Mouse (Mus musculus) CH12.LX (cell line): ENCODE measurements around the gene Hsd17b14. TPM values are rescaled to one million over a fixed set of nuclear protein-coding genes. Genes with fewer than 3 reads are reported as not detected.

Source experiments
- DNase-seq: peaks from one replicate; pipeline ENCODE4 v3.0.0-alpha.2; 2013; ENCODE audit errors: extremely low read depth
- H3K27ac ChIP-seq: 2 replicates; pipeline ENCODE4 v1.5.1; 2012; ENCODE audit warnings: low read depth, mild to moderate bottlenecking, control low read depth, moderate library complexity; ENCODE audit not compliant: insufficient read depth
- H3K27me3 ChIP-seq: replicated peaks from 2 replicates; pipeline ENCODE3; 2012; ENCODE audit warnings: inconsistent platforms
- H3K36me3 ChIP-seq, 2 experiments: replicated peaks in 1 of 2; 2 replicates each; pipeline versions ENCODE3 to v1.6.1; 2012; ENCODE audit warnings: inconsistent platforms in 1 of 2, low read length in 1 of 2, mild to moderate bottlenecking in 1 of 2, mixed read lengths in 1 of 2, moderate library complexity in 1 of 2; ENCODE audit not compliant: control insufficient read depth in 1 of 2, insufficient read depth in 1 of 2
- H3K4me1 ChIP-seq, 2 experiments: 2 replicates each; pipeline ENCODE4 v1.6.1; 2012; ENCODE audit warnings: inconsistent platforms in 1 of 2, moderate library complexity in 1 of 2; ENCODE audit not compliant: insufficient read depth in 2 of 2, control insufficient read depth in 1 of 2
- H3K4me2 ChIP-seq: 2 replicates; pipeline ENCODE4 v1.6.1; 2012; ENCODE audit warnings: low read depth, mild to moderate bottlenecking, control low read depth; ENCODE audit not compliant: poor library complexity, insufficient read depth, severe bottlenecking
- H3K4me3 ChIP-seq, 3 experiments: fragments of 150-350 bp in 1 of 3; sonication (generic) in 1 of 3; replicated peaks in 1 of 3; 2 replicates each; pipeline versions ENCODE3 to v1.5.1; 2011 to 2012; ENCODE audit warnings: low read depth in 2 of 3, low read length in 2 of 3, mild to moderate bottlenecking in 2 of 3, moderate library complexity in 2 of 3, control low read depth in 1 of 3, improper control_type of control experiment in 1 of 3, inconsistent platforms in 1 of 3, mixed read lengths in 1 of 3; ENCODE audit not compliant: poor library complexity in 1 of 3
- H3K79me2 ChIP-seq: replicated peaks from 2 replicates; pipeline ENCODE4 v1.6.1; 2012; ENCODE audit warnings: mild to moderate bottlenecking, moderate library complexity; ENCODE audit not compliant: control insufficient read depth, poor library complexity, insufficient read depth, severe bottlenecking; ENCODE audit errors: extremely low read depth
- H3K9ac ChIP-seq: 2 replicates; pipeline ENCODE4 v1.6.1; 2012; ENCODE audit warnings: low read depth, mild to moderate bottlenecking, control low read depth, moderate library complexity; ENCODE audit not compliant: insufficient read depth
- H3K9me3 ChIP-seq: replicated peaks from 2 replicates; pipeline ENCODE3; 2012; ENCODE audit warnings: low read length, inconsistent platforms, mixed read lengths
- CHD1 ChIP-seq: IDR thresholded peaks from 2 replicates; pipeline ENCODE4 v1.6.1; 2012; ENCODE audit warnings: low read depth, low read length, improper control_type of control experiment, inconsistent platforms
- CHD2 ChIP-seq: IDR thresholded peaks from 2 replicates; pipeline ENCODE4 v1.6.1; 2011; ENCODE audit warnings: low read length, improper control_type of control experiment
- CTCF ChIP-seq, 2 experiments: IDR thresholded peaks in 1 of 2; conservative IDR thresholded peaks in 1 of 2; 2 replicates each; pipeline ENCODE4 v1.5.1; 2011 to 2012; ENCODE audit warnings: low read depth in 2 of 2, low read length in 2 of 2, improper control_type of control experiment in 1 of 2, inconsistent platforms in 1 of 2, mild to moderate bottlenecking in 1 of 2, moderate library complexity in 1 of 2
- E2F4 ChIP-seq: IDR thresholded peaks from 2 replicates; pipeline ENCODE4 v1.6.1; 2011; ENCODE audit warnings: low read depth, low read length, improper control_type of control experiment; ENCODE audit not compliant: insufficient replicate concordance
- ELF1 ChIP-seq: IDR thresholded peaks from 2 replicates; pipeline ENCODE4 v1.6.1; 2014; ENCODE audit warnings: low read depth, mild to moderate bottlenecking, inconsistent platforms, low read length, improper control_type of control experiment
- EP300 ChIP-seq: IDR thresholded peaks from 2 replicates; pipeline ENCODE4 v1.6.1; 2011; ENCODE audit warnings: low read length, improper control_type of control experiment
- ETS1 ChIP-seq: conservative IDR thresholded peaks from 2 replicates; pipeline ENCODE4 v1.6.1; 2012; ENCODE audit warnings: low read depth, mild to moderate bottlenecking, inconsistent platforms, low read length, improper control_type of control experiment, moderate library complexity
- GABPA ChIP-seq: IDR thresholded peaks from 2 replicates; pipeline ENCODE4 v1.6.1; 2012; ENCODE audit warnings: low read depth, low read length, improper control_type of control experiment, inconsistent platforms; ENCODE audit not compliant: insufficient replicate concordance
- HCFC1 ChIP-seq: IDR thresholded peaks from 2 replicates; pipeline ENCODE4 v1.6.1; 2012; ENCODE audit warnings: low read depth, mild to moderate bottlenecking, inconsistent platforms, low read length, improper control_type of control experiment
- IRF4 ChIP-seq: IDR thresholded peaks from 2 replicates; pipeline ENCODE4 v1.6.1; 2014; ENCODE audit warnings: low read depth, mild to moderate bottlenecking, inconsistent platforms, low read length, improper control_type of control experiment
- JUN ChIP-seq: IDR thresholded peaks from 2 replicates; pipeline ENCODE4 v1.6.1; 2011; ENCODE audit warnings: low read depth, mild to moderate bottlenecking, low read length, improper control_type of control experiment, moderate library complexity; ENCODE audit not compliant: insufficient read depth
- JUND ChIP-seq: conservative IDR thresholded peaks from 2 replicates; pipeline ENCODE4 v1.6.1; 2011; ENCODE audit warnings: low read depth, low read length, improper control_type of control experiment
- MAX ChIP-seq: IDR thresholded peaks from 2 replicates; pipeline ENCODE4 v1.6.1; 2011; ENCODE audit warnings: low read length, improper control_type of control experiment
- MEF2A ChIP-seq: IDR thresholded peaks from 2 replicates; pipeline ENCODE4 v1.6.1; 2014; ENCODE audit warnings: low read depth, mild to moderate bottlenecking, inconsistent platforms, low read length, improper control_type of control experiment, borderline replicate concordance
- MXI1 ChIP-seq: IDR thresholded peaks from 2 replicates; pipeline ENCODE4 v1.6.1; 2011; ENCODE audit warnings: mild to moderate bottlenecking, low read depth, low read length, improper control_type of control experiment
- NELFE ChIP-seq: IDR thresholded peaks from 2 replicates; pipeline ENCODE4 v1.6.1; 2011; ENCODE audit warnings: low read depth, low read length, improper control_type of control experiment
- PAX5 ChIP-seq: IDR thresholded peaks from 2 replicates; pipeline ENCODE4 v1.6.1; 2012; ENCODE audit warnings: low read length, inconsistent platforms, mixed read lengths
- POLR2A ChIP-seq: IDR thresholded peaks from 2 replicates; pipeline ENCODE4 v1.6.1; 2011; ENCODE audit warnings: low read depth, mild to moderate bottlenecking, improper control_type of control experiment, low read length
- RAD21 ChIP-seq: IDR thresholded peaks from 2 replicates; pipeline ENCODE4 v1.6.1; 2011; ENCODE audit warnings: low read depth, mild to moderate bottlenecking, low read length, improper control_type of control experiment, moderate library complexity
- SIN3A ChIP-seq: IDR thresholded peaks from 2 replicates; pipeline ENCODE4 v1.6.1; 2012; ENCODE audit warnings: low read length, improper control_type of control experiment, inconsistent platforms
- SMC3 ChIP-seq: IDR thresholded peaks from 2 replicates; pipeline ENCODE4 v1.6.1; 2011; ENCODE audit warnings: low read depth, low read length, improper control_type of control experiment
- TBP ChIP-seq: conservative IDR thresholded peaks from 2 replicates; pipeline ENCODE4 v1.6.1; 2011; ENCODE audit warnings: low read depth, low read length, improper control_type of control experiment
- TCF12 ChIP-seq: IDR thresholded peaks from 2 replicates; pipeline ENCODE4 v1.6.1; 2014; ENCODE audit warnings: low read depth, mild to moderate bottlenecking, inconsistent platforms, low read length, improper control_type of control experiment
- UBTF ChIP-seq: IDR thresholded peaks from 2 replicates; pipeline ENCODE4 v1.6.1; 2012; ENCODE audit warnings: low read depth, mild to moderate bottlenecking, inconsistent platforms, low read length, improper control_type of control experiment, moderate library complexity
- USF1 ChIP-seq: IDR thresholded peaks from 2 replicates; pipeline ENCODE4 v1.6.1; 2014; ENCODE audit warnings: low read depth, mild to moderate bottlenecking, inconsistent platforms, low read length, improper control_type of control experiment
- USF2 ChIP-seq: conservative IDR thresholded peaks from 2 replicates; pipeline ENCODE4 v1.6.1; 2011; ENCODE audit warnings: low read depth, low read length, improper control_type of control experiment
- ZC3H11A ChIP-seq: IDR thresholded peaks from 2 replicates; pipeline ENCODE4 v1.6.1; 2012; ENCODE audit warnings: low read depth, mild to moderate bottlenecking, inconsistent platforms, low read length, improper control_type of control experiment
- ZMIZ1 ChIP-seq: IDR thresholded peaks from 2 replicates; pipeline ENCODE4 v1.6.1; 2012; ENCODE audit warnings: low read depth, mild to moderate bottlenecking, inconsistent platforms, low read length, improper control_type of control experiment
- ZNF384 ChIP-seq: IDR thresholded peaks from 2 replicates; pipeline ENCODE4 v1.6.1; 2012; ENCODE audit warnings: low read depth, low read length, improper control_type of control experiment, inconsistent platforms
- dilution Hi-C: fragments of 300-500 bp; cut with MboI; formaldehyde crosslinking; loops from 2 replicates; pipeline ENCODE4 v1.14.3; 2020; ENCODE audit warnings: low sequenced_read_pairs; ENCODE audit not compliant: extremely low pct_unique_long_range_greater_than_20kb, extremely low pct_ligation_motif_present
- in situ Hi-C: fragments of 300-500 bp; cut with MboI; formaldehyde crosslinking; loops from 3 replicates; pipeline ENCODE4 v1.14.3; 2019; ENCODE audit warnings: low sequenced_read_pairs, low pct_ligation_motif_present, low pct_unique_long_range_greater_than_20kb, mixed read lengths
- polyA plus RNA-seq: library from polyadenylated mRNA; unstranded; fragments of >175 nt; gene quantifications from 2 replicates; pipeline ENCODE4 v1.2.1, GENCODE M21; 2012; ENCODE audit warnings: low read depth; ENCODE audit not compliant: insufficient read length
- total RNA-seq, 2 experiments: library from RNA; depleted of rRNA; stranded (reverse); fragments of 300-350 nt in 1 of 2; fragments of >200 nt in 1 of 2; gene quantifications; 2 replicates each; pipeline ENCODE4 v1.2.3; 2012 to 2014

Hsd17b14 gene
- total and polyA plus RNA-seq, 3 experiments = 2.3 TPM; not detected in 2

GRCm38 (mm10) chr7:45509181-45509882 lies 45.4 kb upstream of the Hsd17b14 start:
- Histone ChIP-seq H3K9ac (peak overlapping the region; percentile 80), H3K4me2 (peak overlapping the region; percentile 68), H3K9me3 (no peaks in the 10 kb centered on the region), H3K4me3 (peak overlapping the region; percentile 82 to 88 (median 87)), H3K4me1 (peaks cover 2 to 16% of the 10 kb centered on the region in 2 experiments; a peak in 3 of 4 replicates), H3K27ac (no peak overlapping the region), H3K36me3 (peaks cover 7 to 36% of the 10 kb centered on the region in 2 experiments), H3K79me2 (no peaks in the 10 kb centered on the region), H3K27me3 (no peaks in the 10 kb centered on the region)
- in situ Hi-C loops (no loop called here), dilution Hi-C loops (no loop called here)
- DNase-seq = no peak
- no peak for TF ChIP-seq USF1
- TF ChIP-seq TCF12 = no peak
- no peak for TF ChIP-seq TBP
- TF ChIP-seq ELF1 = no peak
- TF ChIP-seq E2F4 = no peak
- no peak for TF ChIP-seq ZC3H11A
- TF ChIP-seq MXI1 = no peak
- no peak for TF ChIP-seq ZNF384
- TF ChIP-seq RAD21 = no peak
- TF ChIP-seq SMC3 = no peak
- no peak for TF ChIP-seq JUN
- no peak for TF ChIP-seq CHD2
- no peak for TF ChIP-seq MAX
- no peak for TF ChIP-seq PAX5
- no peak for TF ChIP-seq EP300

- H3K79me2 ChIP-seq = no peaks in the 10 kb centered on the region
- dilution Hi-C loops = no loop called here
- H3K4me1 ChIP-seq = peaks cover 2 to 16% of the 10 kb centered on the region in 2 experiments; a peak in 3 of 4 replicates
- peak within 1 kb of the TSS; percentile 68 for H3K4me2 ChIP-seq
- H3K9me3 ChIP-seq = no peaks in the 10 kb centered on the region
- peaks cover 7 to 28% of the 10 kb centered on the region in 2 experiments for H3K36me3 ChIP-seq
- in situ Hi-C loops = no loop called here
- DNase-seq = peak; percentile 95
- peak within 1 kb of the TSS; percentile 70 for H3K27ac ChIP-seq
- peak within 1 kb of the TSS; percentile 80 for H3K9ac ChIP-seq
- peak within 1 kb of the TSS; percentile 82 to 88 (median 87) for H3K4me3 ChIP-seq
- no peaks in the 10 kb centered on the region for H3K27me3 ChIP-seq
- TF ChIP-seq CHD2 (peak; percentile 89), IRF4 (0 out of 2 replicates have a peak, but pooled peaks have one; percentile 20), NELFE (peak; percentile 90), USF2 (no peak), TBP (peak; percentile 32; the same call in 1 of the 2 replicates), CHD1 (no peak), ZNF384 (no peak), JUND (no peak), SIN3A (peak; percentile 75), MEF2A (no peak), SMC3 (no peak), ELF1 (peak; percentile 86; the same call in 1 of the 2 replicates), UBTF (no peak), EP300 (no peak), ZMIZ1 (0 out of 2 replicates have a peak, but pooled peaks have one; percentile 63), POLR2A (peak; percentile 89), E2F4 (no peak), RAD21 (no peak), ZC3H11A (no peak), ETS1 (no peak), GABPA (peak; percentile 10; the same call in 1 of the 2 replicates), MAX (no peak), CTCF (conservative IDR thresholded peaks at IDR 0.05 in 1 of 2, IDR thresholded peaks at IDR 0.05 in 1 of 2; ENCODE audit: low read depth in 2 of 2, low read length in 2 of 2) (no peak; a peak in 1 of 4 replicates), HCFC1 (peak; percentile 98)
These were observed 44.5 kb upstream of the Hsd17b14 start, which contains the start of gene Nucb1 for GRCm38 (mm10) chr7:45509912-45510787. Gene Nucb1 (minus strand): TSS chr7:45510406.
